Mouse (Mus musculus): ENCODE data around the gene Rimbp3. TPM values are rescaled to one million over a fixed set of nuclear protein-coding genes. Genes with fewer than 3 reads are reported as not detected.
"Not testable (repeated sequence)": the region's sequence is repeated elsewhere in the genome, so short reads cannot be mapped to it uniquely, and the experiment has no call there.

Gene Rimbp3
- 1 to 10 TPM; 1.8 to 2.0 TPM for total RNA-seq (2021)
- long read RNA-seq, experiment 1, full-length matches to known transcripts: 1 of 1 reads
- long read RNA-seq, experiment 1, partial matches to known transcripts: 0 of 1 reads
- long read RNA-seq, experiment 1, other reads (novel, unspliced or antisense): 0 of 1 reads
- long read RNA-seq, experiment 2: 0 reads

DNA sequence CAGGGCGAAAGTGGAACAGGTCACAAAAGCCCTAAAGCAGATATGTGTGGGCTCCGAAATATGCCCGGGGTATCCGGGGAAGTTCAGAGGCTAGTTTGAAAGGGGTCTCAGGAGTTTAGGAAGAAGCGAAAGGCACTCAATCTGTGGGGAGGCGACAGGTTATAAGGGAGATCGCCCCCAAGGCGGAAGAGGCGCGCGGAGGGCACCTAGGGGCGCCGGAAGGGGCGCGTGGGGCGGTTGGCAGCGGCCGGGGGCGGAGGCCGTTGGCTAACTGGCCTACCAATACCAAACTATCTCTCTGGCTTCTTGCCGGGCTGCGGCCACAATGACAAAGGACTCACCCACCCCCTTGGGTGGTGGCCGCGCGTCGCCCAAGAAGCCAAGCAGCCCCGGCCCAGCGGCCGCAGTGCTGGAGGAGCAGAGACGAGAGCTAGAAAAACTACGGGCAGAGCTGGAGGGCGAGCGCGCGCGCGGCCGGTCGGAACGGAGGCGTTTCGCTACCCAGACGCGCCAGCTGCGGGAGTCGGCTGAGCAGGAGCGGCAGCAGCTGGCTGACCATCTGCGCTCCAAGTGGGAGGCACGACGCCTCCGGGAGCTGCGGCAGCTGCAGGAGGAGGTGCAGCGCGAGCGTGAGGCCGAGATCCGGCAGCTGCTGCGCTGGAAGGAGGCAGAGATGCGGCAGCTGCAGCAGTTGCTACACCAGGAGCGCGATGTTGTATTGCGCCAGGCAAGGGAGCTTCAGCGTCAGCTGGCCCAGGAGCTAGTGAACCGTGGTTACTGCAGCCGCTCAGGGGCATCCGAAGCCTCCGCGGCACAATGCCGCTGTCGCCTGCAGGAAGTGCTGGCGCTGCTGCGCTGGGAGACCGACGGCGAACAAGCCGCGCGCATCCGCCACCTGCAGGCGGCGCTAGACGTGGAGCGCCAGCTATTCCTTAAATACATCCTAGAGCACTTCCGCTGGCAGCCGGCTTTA is at the start of gene Rimbp3:
Gene Rimbp3 (plus strand): TSS at position 215 of the 973 bp plus-strand sequence.
- DNase-seq (ENCODE audit: low spot score in 2 of 2): peak; percentile 73 to 82

DNA sequence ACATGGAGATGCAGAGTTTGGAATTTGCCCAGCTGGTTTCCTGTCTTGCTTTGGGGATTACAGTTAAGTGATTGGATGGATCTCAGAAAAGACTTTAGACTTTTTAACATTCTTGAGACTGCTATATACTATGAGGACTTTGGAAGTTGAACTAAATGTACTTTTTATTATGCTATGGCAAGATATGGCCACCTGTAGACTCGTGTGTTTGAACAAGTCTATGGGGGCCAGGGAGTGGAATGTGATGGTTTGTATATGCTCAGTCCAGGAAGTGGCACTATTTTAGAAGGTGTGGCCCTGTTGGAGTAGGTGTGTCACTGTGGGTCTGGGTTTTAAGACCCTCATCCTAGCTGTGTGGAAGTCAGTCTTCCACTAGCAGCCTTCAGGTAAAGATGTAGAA is 42.9 kb upstream of the Rimbp3 start:
- not testable (repeated sequence) for DNase-seq (ENCODE audit: low spot score in 2 of 2)

- DNase-seq (ENCODE audit: low spot score in 2 of 2): no peak
Measured at GRCm38 (mm10) chr16:17167179-17167578, 41.2 kb upstream of the Rimbp3 start.

DNA sequence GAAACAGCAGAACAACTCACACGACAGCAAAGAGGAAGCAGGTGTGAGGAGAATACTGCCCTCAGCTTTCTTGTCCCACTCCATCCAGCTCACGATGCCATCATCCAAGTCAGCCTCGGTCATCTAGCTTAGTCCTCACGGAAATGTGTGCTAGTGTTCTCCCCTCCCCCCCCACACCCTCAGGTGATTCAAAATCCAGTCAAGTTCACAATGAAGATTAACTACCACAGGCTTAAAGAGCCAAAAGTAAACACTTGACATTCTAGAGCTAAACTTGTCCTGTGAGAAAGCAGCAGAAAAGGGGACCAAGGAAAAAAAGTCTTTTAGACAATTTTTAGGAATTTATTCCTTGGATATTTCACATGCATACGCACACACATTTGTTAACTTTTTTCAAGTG is 40.4 kb upstream of the Rimbp3 start:
- no peak for DNase-seq (ENCODE audit: low spot score in 2 of 2)

- no peak for DNase-seq (ENCODE audit: low spot score in 2 of 2)
Measured at GRCm38 (mm10) chr16:17175765-17176164, 32.6 kb upstream of the Rimbp3 start.

GRCm38 (mm10) chr16:17177623-17178170 is 30.7 kb upstream of the Rimbp3 start:
- no peak for DNase-seq (ENCODE audit: low spot score in 2 of 2)

- DNase-seq (ENCODE audit: low spot score in 2 of 2): no peak
Measured at GRCm38 (mm10) chr16:17179706-17180105, 28.7 kb upstream of the Rimbp3 start.

- no peak for DNase-seq (ENCODE audit: low spot score in 2 of 2)
Measured at GRCm38 (mm10) chr16:17181382-17181781, 27.0 kb upstream of the Rimbp3 start.

DNA sequence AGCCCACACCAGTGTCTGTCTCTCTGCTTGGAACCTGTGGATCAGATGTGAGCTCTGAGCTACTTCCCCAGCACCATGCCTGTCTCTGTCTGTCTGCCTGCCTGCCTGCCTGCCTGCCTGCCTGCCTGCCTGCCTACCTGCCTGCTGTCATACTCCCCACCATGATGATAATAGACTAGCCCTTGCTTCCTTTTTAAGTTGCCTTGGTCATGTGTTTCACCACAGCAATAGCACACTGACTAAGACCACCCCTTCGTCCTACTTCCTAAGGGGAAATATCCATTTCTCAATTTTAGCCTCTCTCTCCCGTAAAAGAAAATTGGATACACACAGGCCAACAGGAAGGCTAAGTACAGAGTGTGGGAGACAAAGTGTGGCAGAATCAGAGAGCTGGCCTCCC is 26.3 kb upstream of the Rimbp3 start:
- no peak for DNase-seq (ENCODE audit: low spot score in 2 of 2)

DNA sequence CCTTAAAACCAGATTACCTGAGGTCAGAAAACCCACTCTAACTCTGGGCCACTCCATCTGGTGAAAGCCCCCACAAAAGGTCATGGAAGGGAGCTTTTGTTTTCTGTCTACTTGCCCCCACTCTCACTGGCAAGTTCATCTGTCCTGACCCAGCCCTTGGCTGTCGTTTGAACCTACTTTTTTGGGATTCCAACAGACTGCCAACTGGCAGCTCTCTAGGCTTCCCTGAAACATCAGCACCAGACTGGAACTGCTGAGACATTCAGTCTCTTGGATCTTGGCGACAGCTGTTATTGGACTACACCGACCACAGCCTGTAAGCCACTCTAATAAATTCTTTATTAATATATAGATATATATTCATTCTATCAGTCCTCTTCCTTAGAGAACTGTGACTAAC is 25.4 kb upstream of the Rimbp3 start:
- no peak for DNase-seq (ENCODE audit: low spot score in 2 of 2)

- DNase-seq (ENCODE audit: low spot score in 2 of 2): no peak
Measured at GRCm38 (mm10) chr16:17185475-17185874, 22.9 kb upstream of the Rimbp3 start.

DNA sequence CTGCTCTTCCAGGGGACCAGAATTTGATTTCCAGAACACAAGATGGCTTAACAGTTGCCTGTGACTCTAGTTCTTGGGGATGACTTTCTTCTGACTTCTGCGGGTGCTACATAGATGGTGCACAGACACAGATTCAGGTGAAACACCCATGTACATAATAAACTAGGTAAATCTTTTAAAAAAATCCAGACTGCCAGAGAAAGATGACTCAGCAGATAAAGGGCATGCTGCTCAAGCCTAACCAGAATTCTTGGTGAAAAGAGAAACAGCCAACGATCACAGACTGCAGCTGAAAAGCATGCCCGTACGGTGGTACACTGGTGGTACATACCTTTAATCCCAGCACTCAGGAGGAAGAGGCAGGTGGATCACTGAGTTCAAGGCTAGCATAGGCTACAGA is 14.6 kb upstream of the Rimbp3 start:
- no peak for DNase-seq (ENCODE audit: low spot score in 2 of 2)

GRCm38 (mm10) chr16:17200121-17200952 is 8.1 kb upstream of the Rimbp3 start:
- DNase-seq (ENCODE audit: low spot score in 2 of 2): no peak

GRCm38 (mm10) chr16:17200953-17201707 is 7.3 kb upstream of the Rimbp3 start:
- DNase-seq (ENCODE audit: low spot score in 2 of 2): peak; percentile 88

DNA sequence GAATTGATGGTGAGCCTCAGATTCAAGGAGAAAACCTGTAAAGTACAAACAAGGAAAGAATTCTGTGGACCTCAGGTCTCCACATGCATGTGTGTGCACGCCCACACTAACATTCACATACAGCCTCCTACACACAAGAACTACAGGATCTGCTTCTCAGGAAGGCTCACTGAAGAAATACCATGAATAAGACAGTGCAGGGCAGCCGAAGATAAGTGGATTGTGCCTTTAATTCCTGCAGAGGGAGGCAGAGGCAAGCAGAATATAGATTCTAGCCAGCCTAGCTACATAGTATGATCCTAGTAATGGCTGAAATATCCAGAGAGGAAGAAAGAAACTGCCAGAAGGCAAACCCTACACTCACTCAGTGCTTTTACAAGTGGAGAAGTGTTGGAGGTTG is 6.4 kb upstream of the Rimbp3 start:
- no peak for DNase-seq (ENCODE audit: low spot score in 2 of 2)

DNA sequence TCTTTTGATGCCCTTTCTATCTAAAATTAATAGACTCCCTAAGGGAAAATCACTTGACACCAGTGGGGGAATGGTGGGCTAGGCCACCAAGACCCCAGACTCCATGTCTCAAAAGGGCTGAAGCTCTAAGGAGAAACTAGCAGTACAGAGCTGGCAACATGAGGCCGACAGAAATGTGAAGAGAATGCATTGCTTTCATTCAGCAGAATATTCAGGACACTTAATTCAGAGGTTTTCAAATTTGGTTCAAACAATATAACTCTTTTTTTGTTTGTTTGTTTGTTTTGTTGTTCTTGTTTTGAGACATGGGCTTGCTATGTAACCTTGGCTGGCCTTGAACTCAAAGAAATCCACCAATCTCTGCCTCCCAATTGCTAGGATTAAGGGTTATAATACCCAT is 5.9 kb upstream of the Rimbp3 start, which contains the start of gene Ube2l3:
Gene Ube2l3 (minus strand): TSS at position 101 of the 400 bp plus-strand sequence.
- DNase-seq (ENCODE audit: low spot score in 2 of 2): no peak

- no peak for DNase-seq (ENCODE audit: low spot score in 2 of 2)
Measured at GRCm38 (mm10) chr16:17204990-17205389, 3.4 kb upstream of the Rimbp3 start.

- peak in 1 of 2 experiments; percentile 13 for DNase-seq (ENCODE audit: low spot score in 2 of 2)
Measured at GRCm38 (mm10) chr16:17209404-17209960, 1.1 kb downstream of the Rimbp3 start.

DNA sequence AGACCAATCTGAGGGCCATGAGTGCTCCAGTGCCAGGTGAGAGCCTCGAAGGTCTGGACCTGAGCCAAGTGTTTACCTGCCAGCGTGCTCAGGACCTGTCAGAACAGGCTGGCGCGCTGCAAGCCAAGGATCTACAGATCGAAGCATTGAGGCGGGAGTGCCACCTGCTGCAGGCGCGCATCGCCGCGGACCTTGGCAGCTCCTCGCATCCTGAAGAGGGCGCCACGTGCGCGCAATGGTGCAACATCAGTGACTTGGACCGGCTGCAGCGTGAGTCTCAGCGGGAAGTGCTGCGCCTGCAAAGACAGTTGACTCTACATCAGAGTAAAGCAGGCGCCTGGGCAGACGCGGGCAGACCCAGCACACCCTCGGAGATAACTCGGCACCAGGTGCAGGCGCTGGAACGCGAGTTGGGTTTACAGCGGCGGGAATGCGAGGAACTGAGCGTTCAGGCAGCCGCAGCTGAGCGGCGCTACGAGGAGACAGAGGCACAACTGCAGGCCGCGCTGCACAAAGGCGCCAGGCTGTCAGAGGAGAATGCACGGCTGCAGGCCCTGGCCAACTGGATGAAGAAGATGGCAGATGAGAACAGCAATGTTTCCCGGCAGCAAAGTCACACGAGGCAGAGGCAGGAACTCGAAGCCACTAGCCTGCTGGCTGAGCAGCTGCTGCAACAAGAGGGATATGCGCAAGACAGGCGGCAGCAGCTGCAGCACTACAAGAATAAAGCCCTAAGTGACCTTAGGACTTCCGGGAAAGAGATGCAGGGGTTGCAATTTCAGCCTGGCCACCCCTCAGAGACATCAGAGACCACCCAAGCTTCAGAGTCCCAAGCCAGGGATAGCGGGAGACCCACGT is 1.8 kb downstream of the Rimbp3 start:
- peak; percentile 85 to 89 for DNase-seq (ENCODE audit: low spot score in 2 of 2)

Data from left cerebral cortex, adult 18-20 months (tissue).